Mouse (Mus musculus) bone marrow, adult 2 months (tissue): ENCODE results near the gene Rad51b. TPM values are rescaled to one million over a fixed set of nuclear protein-coding genes. Genes with fewer than 3 reads are reported as not detected.

Experiments
- H3K27ac ChIP-seq: fragments of 200-500 bp; 2 replicates; pipeline ENCODE4 v1.5.1; 2012; ENCODE audit warnings: low read depth, mild to moderate bottlenecking, control low read depth, inconsistent platforms, low read length; ENCODE audit not compliant: control insufficient read depth, poor library complexity, insufficient read depth
- H3K4me1 ChIP-seq: fragments of 200-500 bp; 2 replicates; pipeline ENCODE4 v1.6.1; 2011; ENCODE audit warnings: low read length; ENCODE audit not compliant: control insufficient read depth, insufficient read depth
- H3K4me3 ChIP-seq: fragments of 200-500 bp; replicated peaks from 2 replicates; pipeline ENCODE3; 2011; ENCODE audit warnings: mild to moderate bottlenecking, low read depth, low read length, control low read depth; ENCODE audit not compliant: control insufficient read depth
- CTCF ChIP-seq: fragments of 200-500 bp; IDR thresholded peaks from 2 replicates; pipeline ENCODE4 v1.5.1; 2011; ENCODE audit warnings: low read length, control low read depth; ENCODE audit not compliant: control insufficient read depth, insufficient read depth
- POLR2A ChIP-seq: fragments of 200-500 bp; IDR thresholded peaks from 2 replicates; pipeline ENCODE4 v1.6.1; 2011; ENCODE audit warnings: low read depth, mild to moderate bottlenecking, control low read depth, low read length, borderline replicate concordance; ENCODE audit not compliant: control insufficient read depth
- WGBS: fragments of 180-500 bp; shearing (Covaris S2); methylation state at CpG from one replicate; pipeline ENCODE4 v1.1.7; 2018; 5-methylcytosine and 5-hydroxymethylcytosine counted together
- polyA plus RNA-seq: library from polyadenylated mRNA; stranded (reverse); fragments of >200 nt; gene quantifications from 2 replicates; pipeline ENCODE4 v1.2.4, GENCODE M21; 2011; ENCODE audit warnings: low replicate concordance; ENCODE audit not compliant: missing spikeins, insufficient read depth, insufficient read length

Gene Rad51b
- polyA plus RNA-seq, 1 experiment = 2.3 TPM

- Histone ChIP-seq H3K4me1 (no peaks in the 10 kb centered on the region), H3K27ac (no peak overlapping the region), H3K4me3 (no peak overlapping the region)
- no peak for TF ChIP-seq POLR2A
- 79% methylated on average over 6 of the region's 6 CpGs for WGBS
Observed at GRCm38 (mm10) chr12:79340513-79340912, 43.4 kb downstream of the Rad51b start.

DNA sequence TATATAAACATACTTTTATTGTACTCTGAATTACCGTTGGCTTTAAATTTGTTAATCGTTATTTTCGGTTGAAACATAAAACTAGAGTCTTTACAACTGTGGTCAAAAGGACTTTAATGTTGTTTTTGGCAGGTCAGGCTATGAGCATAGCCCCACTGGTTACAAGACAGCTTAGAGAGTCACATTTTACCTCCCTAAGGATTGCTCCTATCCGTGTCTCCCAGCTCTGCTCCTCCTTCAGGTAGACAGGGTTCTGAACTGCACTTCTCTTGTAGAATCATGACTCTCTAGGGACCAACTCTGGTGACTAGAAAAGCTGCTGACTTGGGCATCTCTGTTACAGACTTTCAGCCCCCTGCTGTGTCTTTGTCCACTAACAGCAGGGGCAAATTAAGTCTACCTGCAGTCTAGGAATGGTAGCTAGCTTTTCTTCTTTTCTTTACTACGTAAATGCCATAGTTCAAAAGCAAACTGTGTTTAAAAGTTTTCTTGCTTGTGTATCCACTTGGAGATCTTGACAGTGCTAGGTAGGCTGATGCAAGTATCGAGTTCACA lies 44.3 kb downstream of the Rad51b start:
- 85% methylated on average over 6 of the region's 6 CpGs for WGBS
- TF ChIP-seq POLR2A (no peak), CTCF (no peak)
- no peak overlapping the region for H3K4me3 ChIP-seq
- H3K27ac ChIP-seq = no peak overlapping the region
- H3K4me1 ChIP-seq = no peaks in the 10 kb centered on the region

DNA sequence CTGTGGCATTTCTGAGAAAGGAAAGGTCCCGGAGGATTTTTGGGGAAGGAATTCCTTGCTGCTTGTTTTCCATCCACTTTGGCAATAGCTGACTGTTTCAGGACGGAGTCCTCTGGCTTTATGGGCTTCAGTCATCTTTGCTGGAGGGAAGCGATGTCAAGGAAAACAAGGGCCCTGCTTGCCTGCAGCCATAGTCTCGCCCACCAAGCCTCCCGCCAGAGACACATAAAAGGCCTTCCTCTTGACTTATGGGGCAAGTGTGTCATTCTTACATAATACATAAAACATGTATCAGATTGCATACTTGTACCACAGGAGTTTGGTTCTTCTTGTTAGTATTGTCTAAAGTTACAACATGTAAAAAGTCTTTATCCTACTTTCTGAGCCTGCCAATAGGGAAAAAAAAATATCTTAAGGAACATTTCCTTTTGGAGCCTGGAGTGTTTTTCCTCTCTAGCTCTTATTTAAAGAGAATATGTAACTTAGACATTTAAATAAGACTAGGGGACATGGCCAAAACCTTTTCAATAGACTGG lies 49.2 kb downstream of the Rad51b start:
- no peak for TF ChIP-seq CTCF
- no peak for TF ChIP-seq POLR2A
- Histone ChIP-seq H3K27ac (no peak overlapping the region), H3K4me3 (no peak overlapping the region), H3K4me1 (no peaks in the 10 kb centered on the region)
- WGBS = 71% methylated on average over 5 of the region's 5 CpGs

DNA sequence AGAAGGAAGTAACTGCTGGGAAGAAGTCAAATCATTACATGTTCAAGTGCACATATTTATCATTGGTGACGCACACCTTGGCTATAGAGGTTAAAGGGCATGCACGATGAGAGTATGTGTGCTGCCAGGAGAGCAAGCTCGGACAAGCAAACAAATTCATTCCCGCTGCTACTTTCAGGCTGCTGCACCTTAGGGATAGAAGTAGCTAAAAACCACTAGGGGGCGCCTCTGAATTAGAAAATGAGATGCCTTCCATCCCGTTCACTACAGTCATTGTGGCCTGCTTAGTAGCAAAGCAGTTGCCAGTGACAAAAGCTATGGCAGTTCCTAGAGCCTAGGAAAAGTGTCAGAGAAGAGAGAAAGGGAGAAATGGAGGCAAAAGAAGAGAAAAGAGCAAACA lies 50.6 kb downstream of the Rad51b start:
- no peak overlapping the region for H3K4me3 ChIP-seq
- 17% methylated on average over 6 of the region's 6 CpGs for WGBS
- no peak overlapping the region for H3K27ac ChIP-seq
- TF ChIP-seq CTCF (0 out of 2 replicates have a peak, but pooled peaks have one; percentile 7), POLR2A (no peak)
- H3K4me1 ChIP-seq = peaks cover 2% of the 10 kb centered on the region

- Histone ChIP-seq H3K4me1 (peaks cover 2% of the 10 kb centered on the region), H3K4me3 (no peak overlapping the region), H3K27ac (no peak overlapping the region)
- TF ChIP-seq CTCF (no peak), POLR2A (no peak)
- 80% methylated on average over 7 of the region's 7 CpGs for WGBS
Observed at GRCm38 (mm10) chr12:79351461-79351860, 54.4 kb downstream of the Rad51b start.

- no peak overlapping the region for H3K4me3 ChIP-seq
- H3K4me1 ChIP-seq = peaks cover 2% of the 10 kb centered on the region
- no peak overlapping the region for H3K27ac ChIP-seq
- TF ChIP-seq CTCF (no peak), POLR2A (no peak)
- 20% methylated on average over 3 of the region's 3 CpGs for WGBS
Observed at GRCm38 (mm10) chr12:79352086-79352741, 55.1 kb downstream of the Rad51b start.

DNA sequence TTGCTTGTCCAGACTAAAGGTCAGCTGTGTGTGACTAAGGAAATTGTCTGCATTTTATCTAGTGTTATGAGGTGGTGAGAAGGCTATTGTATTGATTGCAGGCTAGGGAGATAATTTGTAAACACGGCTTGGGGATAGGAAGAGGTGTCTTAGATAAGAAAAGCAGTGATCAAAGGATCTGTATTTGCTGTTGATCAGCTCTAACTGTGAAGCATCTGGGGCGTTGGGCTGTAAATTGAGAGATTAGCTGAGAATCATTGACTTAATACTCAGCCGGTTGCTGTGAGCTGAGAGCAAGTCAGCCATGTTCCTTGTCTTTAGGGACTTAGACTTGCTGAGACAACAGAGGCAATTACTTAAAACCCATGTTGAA lies 55.6 kb downstream of the Rad51b start:
- Histone ChIP-seq H3K4me1 (peaks cover 2% of the 10 kb centered on the region), H3K4me3 (no peak overlapping the region), H3K27ac (no peak overlapping the region)
- TF ChIP-seq POLR2A (no peak), CTCF (no peak)
- WGBS = 44% methylated on average over 3 of the region's 3 CpGs

- H3K4me1 ChIP-seq = peaks cover 2% of the 10 kb centered on the region
- TF ChIP-seq POLR2A = no peak
- no peak for TF ChIP-seq CTCF
- no peak overlapping the region for H3K27ac ChIP-seq
- no peak overlapping the region for H3K4me3 ChIP-seq
- 81% methylated on average over 5 of the region's 5 CpGs for WGBS
Observed at GRCm38 (mm10) chr12:79353356-79353755, 56.3 kb downstream of the Rad51b start.
